Mouse (Mus musculus) bone marrow, adult 2 months (tissue): ENCODE data around the gene Sema3b.

ENCODE experiments used
- CTCF ChIP-seq: fragments of 200-500 bp; IDR thresholded peaks from 2 replicates; pipeline ENCODE4 v1.5.1; 2011; ENCODE audit warnings: low read length, control low read depth; ENCODE audit not compliant: control insufficient read depth, insufficient read depth
- POLR2A ChIP-seq: fragments of 200-500 bp; IDR thresholded peaks from 2 replicates; pipeline ENCODE4 v1.6.1; 2011; ENCODE audit warnings: low read depth, mild to moderate bottlenecking, control low read depth, low read length, borderline replicate concordance; ENCODE audit not compliant: control insufficient read depth

GRCm38 (mm10) chr9:107632478-107632877 lies 23.4 kb upstream of the Sema3b start:
- TF ChIP-seq CTCF (no peak), POLR2A (peak; percentile 67)
